Mouse (Mus musculus): Measurements from ENCODE around the gene Trim47. TPM values are rescaled to one million over a fixed set of nuclear protein-coding genes. Genes with fewer than 3 reads are reported as not detected.

Trim47 gene
- polyA plus RNA-seq, 1 experiment from 2014 or later, result 4.5 TPM

- no peak overlapping the region for H3K9ac ChIP-seq
- 91% methylated on average over 2 of the region's 2 CpGs for WGBS
- no peak overlapping the region for H3K27ac ChIP-seq
- no peaks in the 10 kb centered on the region for H3K27me3 ChIP-seq
- peaks cover 6% of the 10 kb centered on the region; the same call in 1 of the 2 replicates for H3K4me1 ChIP-seq (replicated peaks)
- H3K36me3 ChIP-seq, result peaks cover 100% of the 10 kb centered on the region
- no peak overlapping the region for H3K4me2 ChIP-seq
- no peak for ATAC-seq (ENCODE audit: low FRiP score)
- H3K4me3 ChIP-seq, result no peak overlapping the region
- no peaks in the 10 kb centered on the region for H3K9me3 ChIP-seq
Observed at GRCm38 (mm10) chr11:116150960-116151359, 23.9 kb upstream of the Trim47 start.

DNA sequence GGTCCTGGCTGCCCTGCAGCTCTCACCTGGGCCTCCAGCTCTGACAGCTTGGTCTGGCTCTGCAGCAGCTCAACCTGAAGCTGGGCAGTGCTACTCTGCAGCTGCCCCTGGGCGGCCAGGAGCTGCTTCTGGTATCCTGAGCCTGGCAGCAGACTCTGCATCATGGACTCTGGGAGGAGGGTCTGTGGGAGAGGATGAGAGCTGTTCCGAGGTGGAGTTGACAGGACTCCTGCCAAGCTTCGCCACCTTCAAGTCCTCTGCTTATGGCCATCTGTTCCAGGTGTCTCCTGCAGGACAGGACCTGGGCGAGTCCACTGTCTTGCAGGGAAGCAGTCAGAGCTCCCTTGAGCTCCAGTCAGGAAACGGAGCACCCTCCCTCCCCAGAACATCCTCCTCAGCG lies 22.3 kb upstream of the Trim47 start:
- Histone ChIP-seq H3K27me3 (no peaks in the 10 kb centered on the region), H3K36me3 (peaks cover 100% of the 10 kb centered on the region), H3K27ac (0 out of 2 replicates have a peak overlapping the region, but pooled peaks have one; percentile 23), H3K4me3 (no peak overlapping the region), H3K9ac (peak overlapping the region; percentile 24; the same call in 1 of the 2 replicates), H3K4me2 (no peak overlapping the region), H3K4me1 (replicated peaks) (peaks cover 10% of the 10 kb centered on the region), H3K9me3 (no peaks in the 10 kb centered on the region)
- WGBS, result 82% methylated on average over 6 of the region's 6 CpGs
- no peak for ATAC-seq (ENCODE audit: low FRiP score)

GRCm38 (mm10) chr11:116148761-116149221 lies 21.8 kb upstream of the Trim47 start:
- no peak for ATAC-seq (ENCODE audit: low FRiP score)
- 69% methylated on average over 20 of the region's 20 CpGs for WGBS

GRCm38 (mm10) chr11:116146294-116146985 lies 19.4 kb upstream of the Trim47 start:
- H3K4me3 ChIP-seq, result no peak overlapping the region
- WGBS, result 76% methylated on average over 25 of the region's 25 CpGs
- H3K9ac ChIP-seq, result no peak overlapping the region
- peaks cover 10% of the 10 kb centered on the region for H3K4me1 ChIP-seq (replicated peaks)
- H3K4me2 ChIP-seq, result no peak overlapping the region
- H3K9me3 ChIP-seq, result no peaks in the 10 kb centered on the region
- no peaks in the 10 kb centered on the region for H3K27me3 ChIP-seq
- peaks cover 100% of the 10 kb centered on the region for H3K36me3 ChIP-seq
- H3K27ac ChIP-seq, result peak overlapping the region; percentile 48; the same call in 1 of the 2 replicates
- ATAC-seq (ENCODE audit: low FRiP score), result no peak

More at GRCm38 (mm10) chr11:116148761-116149221, 21.8 kb upstream of the Trim47 start:
- Histone ChIP-seq H3K36me3 (peaks cover 100% of the 10 kb centered on the region), H3K9me3 (no peaks in the 10 kb centered on the region), H3K27ac (0 out of 2 replicates have a peak overlapping the region, but pooled peaks have one; percentile 23), H3K4me2 (no peak overlapping the region), H3K4me1 (replicated peaks) (peaks cover 10% of the 10 kb centered on the region), H3K27me3 (no peaks in the 10 kb centered on the region), H3K4me3 (no peak overlapping the region), H3K9ac (peak overlapping the region; percentile 24; the same call in 1 of the 2 replicates)

DNA sequence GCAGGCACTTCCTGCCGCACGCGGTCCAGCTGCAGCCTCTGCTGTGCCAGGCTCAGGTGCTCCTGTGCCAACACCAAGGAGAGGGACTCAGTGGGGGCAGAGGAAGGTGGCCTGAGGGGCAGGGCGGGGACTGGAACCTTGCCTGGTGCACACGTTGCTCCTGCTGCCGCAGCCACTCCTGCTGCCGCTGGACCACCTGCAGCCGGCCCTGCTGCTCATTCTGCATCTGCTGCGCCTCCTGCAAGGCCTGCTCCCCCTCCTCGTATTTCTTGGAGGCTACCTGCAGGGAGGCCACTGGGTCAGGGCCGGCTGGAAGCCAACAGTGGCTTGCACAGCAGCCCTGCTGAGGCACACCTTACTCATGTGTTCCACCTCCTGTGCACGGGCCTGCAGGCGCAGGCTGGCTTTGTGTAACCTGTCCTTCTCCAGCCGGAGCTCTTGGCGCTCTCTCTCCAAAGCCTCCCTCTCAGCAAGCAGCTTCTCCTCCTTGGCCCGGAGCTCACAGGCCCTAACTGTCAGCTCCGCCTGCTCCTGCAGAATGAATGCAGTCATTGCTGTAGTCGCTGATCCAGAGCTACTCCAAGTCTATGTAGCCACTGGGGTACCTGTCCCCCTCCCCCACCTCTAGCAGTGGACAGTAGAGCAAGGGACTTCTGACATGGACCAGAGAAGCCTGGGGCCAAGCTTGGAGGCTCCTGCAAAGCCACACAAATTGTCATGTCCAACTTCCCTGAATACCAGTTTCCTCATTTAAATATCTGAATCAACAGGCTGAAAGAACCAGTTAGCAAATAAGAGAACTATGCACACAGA lies 18.7 kb upstream of the Trim47 start:
- H3K4me2 ChIP-seq, result no peak overlapping the region
- H3K4me1 ChIP-seq (replicated peaks), result peaks cover 10% of the 10 kb centered on the region
- H3K9me3 ChIP-seq, result no peaks in the 10 kb centered on the region
- 56% methylated on average over 18 of the region's 18 CpGs for WGBS
- no peak overlapping the region for H3K9ac ChIP-seq
- ATAC-seq (ENCODE audit: low FRiP score), result no peak
- peak overlapping the region; percentile 48 for H3K27ac ChIP-seq
- H3K36me3 ChIP-seq, result peaks cover 95% of the 10 kb centered on the region
- no peaks in the 10 kb centered on the region for H3K27me3 ChIP-seq
- no peak overlapping the region for H3K4me3 ChIP-seq

GRCm38 (mm10) chr11:116143468-116143867 lies 16.5 kb upstream of the Trim47 start:
- WGBS, result 92% methylated on average over 3 of the region's 3 CpGs

GRCm38 (mm10) chr11:116142211-116142991 lies 15.4 kb upstream of the Trim47 start:
- no peak overlapping the region for H3K4me2 ChIP-seq
- ATAC-seq (ENCODE audit: low FRiP score), result no peak
- 71% methylated on average over 10 of the region's 10 CpGs for WGBS
- H3K9me3 ChIP-seq, result no peaks in the 10 kb centered on the region
- H3K27ac ChIP-seq, result no peak overlapping the region
- no peak overlapping the region for H3K9ac ChIP-seq
- H3K4me3 ChIP-seq, result no peak overlapping the region
- H3K27me3 ChIP-seq, result no peaks in the 10 kb centered on the region
- peaks cover 16% of the 10 kb centered on the region for H3K4me1 ChIP-seq (replicated peaks)
- H3K36me3 ChIP-seq, result peaks cover 62% of the 10 kb centered on the region

More at GRCm38 (mm10) chr11:116143468-116143867, 16.5 kb upstream of the Trim47 start:
- Histone ChIP-seq H3K4me1 (replicated peaks) (peaks cover 7% of the 10 kb centered on the region; the same call in 1 of the 2 replicates), H3K9me3 (no peaks in the 10 kb centered on the region), H3K27ac (no peak overlapping the region), H3K36me3 (peaks cover 73% of the 10 kb centered on the region), H3K9ac (no peak overlapping the region), H3K27me3 (no peaks in the 10 kb centered on the region), H3K4me3 (no peak overlapping the region), H3K4me2 (no peak overlapping the region)
- ATAC-seq (ENCODE audit: low FRiP score), result no peak

DNA sequence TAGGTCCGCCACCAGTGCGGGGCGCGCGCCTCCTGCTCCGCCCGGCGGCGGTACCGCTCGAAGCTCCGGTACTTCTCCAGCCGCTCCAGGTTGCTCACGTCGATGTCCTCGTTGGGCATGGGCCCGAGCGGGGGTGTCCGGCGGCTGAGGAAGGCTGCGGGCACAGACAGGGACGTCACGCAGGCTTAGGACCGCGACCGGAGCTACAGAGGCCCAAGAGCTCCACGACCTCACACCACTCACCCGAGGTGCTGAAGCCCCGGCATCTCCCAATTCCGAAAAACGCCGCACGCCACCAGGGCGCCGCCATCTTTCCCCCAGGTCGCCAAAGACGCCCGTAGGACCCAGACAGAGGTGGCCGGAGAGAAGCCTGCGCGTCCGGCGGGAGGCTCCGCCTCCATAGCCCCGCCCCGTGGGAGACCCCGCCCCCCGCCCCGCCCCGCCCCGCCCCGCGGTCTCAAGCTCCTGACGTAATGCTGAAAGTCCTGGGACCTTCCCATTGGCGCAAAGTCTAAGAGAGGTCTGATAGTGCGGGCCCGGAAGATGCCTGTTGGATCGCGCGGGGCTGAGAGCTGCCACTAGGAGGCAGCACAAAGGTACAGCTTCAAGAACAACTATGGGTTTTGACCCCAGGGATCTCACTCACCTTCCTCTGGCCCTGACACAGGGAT lies 11.6 kb upstream of the Trim47 start, which contains the start of gene Mrpl38:
Mrpl38 (minus strand) TSS at position 401 of the 671 bp plus-strand sequence.
- under 1% methylated on average over 58 of the region's 60 CpGs for WGBS
- H3K4me3 ChIP-seq, result peak within 1 kb of the TSS; percentile 86
- peak; percentile 93 for ATAC-seq (ENCODE audit: low FRiP score)

GRCm38 (mm10) chr11:116138096-116138467 lies 11.1 kb upstream of the Trim47 start:
- Histone ChIP-seq H3K4me1 (replicated peaks) (peaks cover 16% of the 10 kb centered on the region), H3K4me3 (peak overlapping the region; percentile 86), H3K27ac (peak overlapping the region; percentile 83), H3K9me3 (no peaks in the 10 kb centered on the region), H3K4me2 (peak overlapping the region; percentile 72), H3K9ac (peak overlapping the region; percentile 82), H3K36me3 (peaks cover 52% of the 10 kb centered on the region), H3K27me3 (no peaks in the 10 kb centered on the region)
- under 1% methylated on average over 20 of the region's 20 CpGs for WGBS
- ATAC-seq (ENCODE audit: low FRiP score), result peak; percentile 6; the same call in 1 of the 2 replicates

More for the DNA sequence above, 11.6 kb upstream of the Trim47 start, which contains the start of gene Mrpl38:
- H3K9me3 ChIP-seq, result no peaks in the 10 kb centered on the region
- H3K36me3 ChIP-seq, result peaks cover 52% of the 10 kb centered on the region
- peak within 1 kb of the TSS; percentile 82 for H3K9ac ChIP-seq
- H3K4me2 ChIP-seq, result peak within 1 kb of the TSS; percentile 72
- H3K4me1 ChIP-seq (replicated peaks), result peaks cover 16% of the 10 kb centered on the region
- no peaks in the 10 kb centered on the region for H3K27me3 ChIP-seq
- H3K27ac ChIP-seq, result peak within 1 kb of the TSS; percentile 83

DNA sequence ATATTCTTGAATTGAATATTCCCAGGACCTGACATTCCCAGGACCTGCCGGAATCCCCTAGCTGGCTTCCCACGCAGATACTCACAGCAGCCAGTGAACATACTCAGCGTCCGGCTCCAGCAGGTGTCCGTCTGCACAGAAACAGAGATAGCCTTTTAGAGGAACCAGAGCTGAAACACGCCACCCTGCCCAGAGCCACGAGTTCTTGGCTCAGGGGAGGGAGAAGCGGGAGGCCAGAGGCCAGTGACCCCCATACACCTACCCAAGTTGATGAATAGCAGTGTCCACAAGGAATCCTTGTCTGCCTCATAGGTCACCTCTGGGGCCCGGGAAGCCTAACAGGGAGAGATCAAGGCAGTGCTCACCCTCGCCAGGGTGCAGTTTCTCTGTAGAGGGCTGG lies 7.2 kb upstream of the Trim47 start:
- Histone ChIP-seq H3K27ac (no peak overlapping the region), H3K27me3 (0 out of 2 replicates have a peak, but pooled peaks cover under 1% of the 10 kb centered on the region), H3K9ac (no peak overlapping the region), H3K36me3 (peaks cover 47% of the 10 kb centered on the region), H3K9me3 (no peaks in the 10 kb centered on the region), H3K4me1 (replicated peaks) (peaks cover 40% of the 10 kb centered on the region), H3K4me3 (no peak overlapping the region), H3K4me2 (no peak overlapping the region)
- ATAC-seq (ENCODE audit: low FRiP score), result no peak
- WGBS, result 90% methylated on average over 10 of the region's 10 CpGs

DNA sequence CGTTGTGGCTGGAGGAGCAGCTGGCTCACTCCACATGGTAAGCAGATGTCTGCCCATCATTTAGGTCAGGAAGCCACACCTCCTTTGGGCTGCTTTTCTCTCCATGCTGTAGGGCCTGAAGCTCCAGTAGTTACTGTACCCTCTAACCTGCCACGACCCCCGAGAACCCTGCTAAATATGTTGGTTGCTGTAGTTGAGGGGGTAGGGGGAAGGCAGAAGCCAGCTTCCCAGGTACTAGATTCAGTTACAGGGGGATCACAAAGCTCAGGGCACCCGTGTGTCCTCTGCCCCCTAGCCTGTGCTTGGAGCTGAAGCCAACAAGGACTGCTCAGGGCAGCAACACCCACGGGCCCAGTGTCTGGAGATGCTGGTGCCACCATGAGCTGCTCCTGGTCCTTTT lies 6.5 kb upstream of the Trim47 start:
- Histone ChIP-seq H3K4me1 (replicated peaks) (peaks cover 39% of the 10 kb centered on the region), H3K27me3 (0 out of 2 replicates have a peak, but pooled peaks cover 3% of the 10 kb centered on the region), H3K36me3 (peaks cover 47% of the 10 kb centered on the region), H3K27ac (no peak overlapping the region), H3K9me3 (no peaks in the 10 kb centered on the region), H3K9ac (no peak overlapping the region), H3K4me3 (no peak overlapping the region), H3K4me2 (no peak overlapping the region)
- ATAC-seq (ENCODE audit: low FRiP score), result no peak
- WGBS, result 73% methylated on average over 5 of the region's 5 CpGs

Measured in hindbrain, embryonic 13.5 days (tissue).